Comparison of ENCODE assay signal across 13 mouse cellular contexts in the genomic region with DNA sequence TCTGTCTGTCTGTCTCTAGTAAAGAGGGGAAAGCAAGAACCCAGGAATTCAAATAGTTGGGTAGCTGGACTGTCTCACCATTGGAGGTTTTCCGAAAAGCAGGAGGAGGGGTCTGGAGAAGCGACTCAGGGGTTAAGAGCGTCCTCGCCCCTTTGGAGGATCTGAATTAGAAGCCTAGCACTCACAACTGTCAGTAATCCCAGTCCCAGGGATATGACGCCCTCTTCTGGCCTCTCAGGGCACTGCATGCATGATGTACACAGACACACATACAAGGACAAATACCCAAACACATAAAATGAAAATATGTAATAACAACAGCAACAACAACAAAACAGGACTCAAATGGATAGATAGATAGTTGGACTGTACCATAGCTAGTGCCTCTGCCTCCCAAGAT. TPM values are rescaled to one million over a fixed set of nuclear protein-coding genes. Genes with fewer than 3 reads are reported as not detected.
A peak's percentile ranks its signal among the peaks of the same experiment; 100 is the strongest.
DNase-seq lines count a peak whose midpoint lies in the region; ATAC-seq and TF ChIP-seq lines count a peak whose summit lies in the region.
"Had no signal": no experiment of that assay in that cellular context is flagged by ENCODE, and none has a peak within 500 bp of the region (broad histone marks: within the 10 kb centered on the region; RNA-seq: fewer than 3 reads in every experiment).

No protein-coding gene starts in this region.

- H3K36me3 ChIP-seq in hindbrain, embryonic 11.5 days (ENCODE audit: control insufficient read depth, insufficient read depth, low read length): no peaks in the 10 kb centered on the region
- no peaks in the 10 kb centered on the region for H3K36me3 ChIP-seq in hindbrain, embryonic 14.5 days (replicated peaks; ENCODE audit: control insufficient read depth, insufficient read depth)
- no peaks in the 10 kb centered on the region for H3K36me3 ChIP-seq in testis, adult 2 months (ENCODE audit: control insufficient read depth, insufficient read depth, low read length)
- no peaks in the 10 kb centered on the region for H3K36me3 ChIP-seq in stomach, postnatal 0 days (ENCODE audit: control insufficient read depth, insufficient read depth, low read length)
- H3K36me3 ChIP-seq: embryonic facial prominence, embryonic 10.5 days had no signal

- TF ChIP-seq EP300 in stomach, postnatal 0 days (optimal IDR thresholded peaks at IDR 0.05): no peak

- no peak for TF ChIP-seq POLR2A in testis, adult 2 months (IDR thresholded peaks at IDR 0.05; ENCODE audit: control insufficient read depth, low read depth, low read length)
- no peak for TF ChIP-seq POLR2A in brain, embryonic 14.5 days (IDR thresholded peaks at IDR 0.05; ENCODE audit: borderline replicate concordance, extremely low read depth, insufficient read depth, insufficient read length, poor library complexity, severe bottlenecking)

- H3K4me3 ChIP-seq in hindbrain, embryonic 11.5 days (ENCODE audit: low read depth, low read length): no peak overlapping the region
- no peak overlapping the region for H3K4me3 ChIP-seq in hindbrain, embryonic 14.5 days (replicated peaks; ENCODE audit: low read length)
- H3K4me3 ChIP-seq in testis, adult 2 months (ENCODE audit: control insufficient read depth, low read depth, low read length): no peak overlapping the region
- no peak overlapping the region for H3K4me3 ChIP-seq in stomach, postnatal 0 days (ENCODE audit: low read depth, low read length)
- H3K4me3 ChIP-seq: embryonic facial prominence, embryonic 10.5 days had no signal

- TF ChIP-seq CTCF in testis, adult 2 months (IDR thresholded peaks at IDR 0.05; ENCODE audit: control insufficient read depth, insufficient read depth, insufficient replicate concordance, low read depth, low read length): peak; percentile 49; the same call in 1 of the 2 replicates
- TF ChIP-seq CTCF in brain, embryonic 14.5 days (IDR thresholded peaks at IDR 0.05; ENCODE audit: borderline replicate concordance, extremely low read depth, insufficient read depth, insufficient read length): peak; percentile 37; the same call in 1 of the 2 replicates
- peak; percentile 66 for TF ChIP-seq CTCF in stomach, postnatal 0 days (IDR thresholded peaks at IDR 0.05; ENCODE audit: low read depth)

- H3K4me2 ChIP-seq in hindbrain, embryonic 11.5 days (replicated peaks; ENCODE audit: low read depth, low read length): no peak overlapping the region
- no peak overlapping the region for H3K4me2 ChIP-seq in hindbrain, embryonic 14.5 days (replicated peaks)
- no peak overlapping the region for H3K4me2 ChIP-seq in stomach, postnatal 0 days (replicated peaks; ENCODE audit: low read depth)

- no peaks in the 10 kb centered on the region for H3K9me3 ChIP-seq in hindbrain, embryonic 11.5 days (ENCODE audit: control insufficient read depth, low read length)
- no peaks in the 10 kb centered on the region for H3K9me3 ChIP-seq in hindbrain, embryonic 14.5 days (ENCODE audit: control insufficient read depth, low read length)
- no peaks in the 10 kb centered on the region for H3K9me3 ChIP-seq in stomach, postnatal 0 days (ENCODE audit: control insufficient read depth, low read length)
- H3K9me3 ChIP-seq: embryonic facial prominence, embryonic 10.5 days had no signal

- DNase-seq in hindbrain, embryonic 11.5 days (ENCODE audit: low spot score): peak; percentile 24
- DNase-seq in hindbrain, embryonic 14.5 days (ENCODE audit: low spot score): no peak
- DNase-seq in testis, postnatal 14 days (ENCODE audit: low spot score): no peak
- no peak for DNase-seq in brain, embryonic 14.5 days (ENCODE audit: low read depth)
- peak; percentile 38 for DNase-seq in stomach, postnatal 0 days (ENCODE audit: low spot score)
- DNase-seq in adipocyte (ENCODE audit: low spot score): no peak
- DNase-seq in frontal cortex, postnatal 14 days (ENCODE audit: low spot score in 2 of 2): no peak
- DNase-seq: kidney, adult 8-10 months; lung, postnatal 10 days; right cerebral cortex, adult 18-20 months had no signal

- H3K4me1 ChIP-seq in hindbrain, embryonic 11.5 days (replicated peaks; ENCODE audit: control insufficient read depth, insufficient read depth, low read length): no peaks in the 10 kb centered on the region; the same call in 1 of the 2 replicates
- 0 out of 2 replicates have a peak, but pooled peaks cover 2% of the 10 kb centered on the region for H3K4me1 ChIP-seq in hindbrain, embryonic 14.5 days (replicated peaks; ENCODE audit: control insufficient read depth, insufficient read depth, low read length)
- H3K4me1 ChIP-seq in testis, adult 2 months (ENCODE audit: control insufficient read depth, insufficient read depth, low read length): peaks cover 4% of the 10 kb centered on the region
- H3K4me1 ChIP-seq in stomach, postnatal 0 days (replicated peaks; ENCODE audit: control insufficient read depth, insufficient read depth): no peaks in the 10 kb centered on the region

- H3K27ac ChIP-seq in hindbrain, embryonic 11.5 days (ENCODE audit: low read depth, low read length): no peak overlapping the region
- no peak overlapping the region for H3K27ac ChIP-seq in hindbrain, embryonic 14.5 days
- H3K27ac ChIP-seq in testis, adult 2 months (ENCODE audit: control insufficient read depth, insufficient read depth, low read depth, low read length): no peak overlapping the region
- no peak overlapping the region for H3K27ac ChIP-seq in stomach, postnatal 0 days (replicated peaks)
- H3K27ac ChIP-seq: embryonic facial prominence, embryonic 10.5 days had no signal

- no peak for ATAC-seq in hindbrain, embryonic 11.5 days (ENCODE audit: low FRiP score)
- no peak for ATAC-seq in hindbrain, embryonic 14.5 days (ENCODE audit: low FRiP score)
- ATAC-seq in stomach, postnatal 0 days (ENCODE audit: low FRiP score, low TSS enrichment): no peak
- ATAC-seq: forebrain, embryonic 16.5 days had no signal

- 29% methylated on average over 5 of the region's 5 CpGs for WGBS in hindbrain, embryonic 11.5 days
- WGBS in hindbrain, embryonic 14.5 days: 28% methylated on average over 5 of the region's 5 CpGs
- WGBS in stomach, postnatal 0 days: 41% methylated on average over 5 of the region's 5 CpGs

- peaks cover 34% of the 10 kb centered on the region for H3K27me3 ChIP-seq in hindbrain, embryonic 11.5 days (ENCODE audit: control insufficient read depth, insufficient read depth, low read length)
- peaks cover 46% of the 10 kb centered on the region for H3K27me3 ChIP-seq in hindbrain, embryonic 14.5 days (ENCODE audit: control insufficient read depth, insufficient read depth, low read length)
- no peaks in the 10 kb centered on the region for H3K27me3 ChIP-seq in testis, adult 2 months (ENCODE audit: control insufficient read depth, insufficient read depth, low read length)
- peaks cover 4% of the 10 kb centered on the region; the same call in 1 of the 2 replicates for H3K27me3 ChIP-seq in stomach, postnatal 0 days (ENCODE audit: control insufficient read depth, insufficient read depth, low read length)

- no peak overlapping the region for H3K9ac ChIP-seq in hindbrain, embryonic 11.5 days (ENCODE audit: low read depth, low read length)
- no peak overlapping the region for H3K9ac ChIP-seq in hindbrain, embryonic 14.5 days
- H3K9ac ChIP-seq in stomach, postnatal 0 days (ENCODE audit: low read length): no peak overlapping the region

RNA-seq across cellular contexts. Expression of gene Cldn7, which starts 4.0 kb away (rescaled TPM):
- polyA plus RNA-seq in hindbrain, embryonic 11.5 days (2014; fragmentation: Nextera tagmentation; extraction: Ambion mirVana): 8.2 and 8.4 TPM in 2 replicates
- 0.32 and 0.47 TPM in 2 replicates for polyA plus RNA-seq in hindbrain, embryonic 14.5 days (2014; fragmentation: Nextera tagmentation; extraction: Ambion mirVana)
- 3.0 and 4.9 TPM in 2 replicates for polyA plus RNA-seq in testis, adult 2 months (2012; rRNA removed)
- polyA plus RNA-seq in brain, embryonic 14.5 days (2012; rRNA removed): 0.33 and 0.38 TPM in 2 replicates
- 119 and 125 TPM in 2 replicates for polyA plus RNA-seq in stomach, postnatal 0 days (2015; fragmentation: Nextera tagmentation; extraction: Ambion mirVana)
- polyA plus RNA-seq: forebrain, embryonic 16.5 days had no signal

RNA-seq across cellular contexts. Expression of gene Slc2a4, which starts 12.6 kb away (rescaled TPM):
- 7.9 and 9.6 TPM in 2 replicates for polyA plus RNA-seq in hindbrain, embryonic 11.5 days (2014; fragmentation: Nextera tagmentation; extraction: Ambion mirVana)
- polyA plus RNA-seq in hindbrain, embryonic 14.5 days (2014; fragmentation: Nextera tagmentation; extraction: Ambion mirVana): 2.2 and 2.3 TPM in 2 replicates
- 1.9 and 3.6 TPM in 2 replicates for polyA plus RNA-seq in testis, adult 2 months (2012; rRNA removed)
- polyA plus RNA-seq in brain, embryonic 14.5 days (2012; rRNA removed): 5.2 and 12.5 TPM in 2 replicates
- 36.4 and 40.5 TPM in 2 replicates for polyA plus RNA-seq in stomach, postnatal 0 days (2015; fragmentation: Nextera tagmentation; extraction: Ambion mirVana)

RNA-seq across cellular contexts. Expression of gene Ctdnep1, which starts 20.3 kb away (rescaled TPM):
- 23.8 and 26.8 TPM in 2 replicates for polyA plus RNA-seq in hindbrain, embryonic 11.5 days (2014; fragmentation: Nextera tagmentation; extraction: Ambion mirVana)
- 25.5 and 29.4 TPM in 2 replicates for polyA plus RNA-seq in hindbrain, embryonic 14.5 days (2014; fragmentation: Nextera tagmentation; extraction: Ambion mirVana)
- 120 and 137 TPM in 2 replicates for polyA plus RNA-seq in testis, adult 2 months (2012; rRNA removed)
- polyA plus RNA-seq in brain, embryonic 14.5 days (2012; rRNA removed): 98.1 and 110 TPM in 2 replicates
- polyA plus RNA-seq in stomach, postnatal 0 days (2015; fragmentation: Nextera tagmentation; extraction: Ambion mirVana): 13.1 and 14.9 TPM in 2 replicates

RNA-seq across cellular contexts. Expression of gene Elp5, which starts 21.7 kb away (rescaled TPM):
- 154 and 163 TPM in 2 replicates for polyA plus RNA-seq in hindbrain, embryonic 11.5 days (2014; fragmentation: Nextera tagmentation; extraction: Ambion mirVana)
- 168 and 169 TPM in 2 replicates for polyA plus RNA-seq in hindbrain, embryonic 14.5 days (2014; fragmentation: Nextera tagmentation; extraction: Ambion mirVana)
- 225 and 226 TPM in 2 replicates for polyA plus RNA-seq in testis, adult 2 months (2012; rRNA removed)
- polyA plus RNA-seq in brain, embryonic 14.5 days (2012; rRNA removed): 127 and 159 TPM in 2 replicates
- polyA plus RNA-seq in stomach, postnatal 0 days (2015; fragmentation: Nextera tagmentation; extraction: Ambion mirVana): 73.1 and 73.4 TPM in 2 replicates

RNA-seq across cellular contexts. Expression of gene Ybx2, which starts 25.0 kb away (rescaled TPM):
- polyA plus RNA-seq in hindbrain, embryonic 11.5 days (2014; fragmentation: Nextera tagmentation; extraction: Ambion mirVana): 3.1 and 4.8 TPM in 2 replicates
- 7.1 and 7.3 TPM in 2 replicates for polyA plus RNA-seq in hindbrain, embryonic 14.5 days (2014; fragmentation: Nextera tagmentation; extraction: Ambion mirVana)
- polyA plus RNA-seq in testis, adult 2 months (2012; rRNA removed): 3,709 and 3,883 TPM in 2 replicates
- 45.0 and 67.9 TPM in 2 replicates for polyA plus RNA-seq in brain, embryonic 14.5 days (2012; rRNA removed)
- 1.4 and 1.7 TPM in 2 replicates for polyA plus RNA-seq in stomach, postnatal 0 days (2015; fragmentation: Nextera tagmentation; extraction: Ambion mirVana)

Comparison
In these comparisons a context has a peak if more than half of its experiments do, and no peak if none do; other contexts are left out.
1. DNase-seq: peak in hindbrain, embryonic 11.5 days (single experiment) and stomach, postnatal 0 days (single experiment); none in hindbrain, embryonic 14.5 days (single experiment), testis, postnatal 14 days (single experiment), brain, embryonic 14.5 days (single experiment), adipocyte (single experiment) and frontal cortex, postnatal 14 days (0 of 2).
2. RNA of gene Cldn7, which starts 4.0 kb away (polyA plus RNA-seq): 119 to 125 TPM in stomach, postnatal 0 days; 8.2 to 8.4 TPM in hindbrain, embryonic 11.5 days, 3.0 to 4.9 TPM in testis, adult 2 months, 0.33 to 0.38 TPM in brain, embryonic 14.5 days and 0.32 to 0.47 TPM in hindbrain, embryonic 14.5 days; every median in the first group is over 10 times any median in the second.
3. Peak in every context shown above with its lines, with median percentiles within 50 percentile points of each other: CTCF ChIP-seq.